Mouse (Mus musculus): ENCODE results near the gene Ptprz1.

Ptprz1 gene

DNA sequence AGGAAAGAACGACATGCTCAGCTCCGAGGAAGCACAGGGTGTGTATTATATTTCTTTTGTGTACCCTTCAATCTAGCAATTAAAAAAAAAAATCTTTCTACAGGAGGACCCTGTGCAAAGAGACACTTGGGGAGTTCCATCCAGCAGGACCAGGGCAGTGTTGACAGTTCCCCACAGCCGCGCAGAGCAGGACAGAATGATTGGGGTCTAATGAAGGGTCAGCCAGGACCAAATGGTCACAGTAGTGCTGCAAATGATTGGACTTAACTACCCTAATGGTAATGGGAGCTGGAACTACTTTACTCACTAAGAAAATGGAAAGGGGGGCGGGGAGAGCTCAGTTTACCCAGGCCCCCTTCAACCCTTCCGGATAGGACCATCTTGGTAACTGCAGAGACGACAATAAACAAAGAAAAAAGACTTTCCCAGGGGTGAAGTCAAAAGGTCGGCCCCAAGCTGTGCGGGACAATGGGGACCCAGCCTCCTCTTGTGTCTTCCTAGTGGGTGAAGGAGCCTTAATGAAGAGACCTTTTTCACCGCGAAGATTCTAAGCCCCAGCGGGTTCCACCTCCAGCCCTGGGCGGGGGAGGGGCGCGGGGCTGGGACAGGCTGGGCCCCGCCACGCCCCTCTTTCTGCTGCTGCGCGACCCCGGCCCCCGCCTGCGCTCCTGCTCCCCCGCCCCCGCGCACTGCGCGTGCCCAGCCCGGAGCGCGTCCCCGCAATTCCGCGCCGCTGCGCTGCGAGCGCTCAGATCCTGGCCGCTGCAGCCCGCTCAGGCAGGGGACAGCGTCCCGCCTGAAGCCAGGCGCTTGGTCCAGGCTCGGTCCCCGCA lies at the start of gene Ptprz1:
Gene Ptprz1 (plus strand): TSS at position 722 of the 833 bp plus-strand sequence.
- DNase-seq (ENCODE audit: low spot score): peak; percentile 3

DNA sequence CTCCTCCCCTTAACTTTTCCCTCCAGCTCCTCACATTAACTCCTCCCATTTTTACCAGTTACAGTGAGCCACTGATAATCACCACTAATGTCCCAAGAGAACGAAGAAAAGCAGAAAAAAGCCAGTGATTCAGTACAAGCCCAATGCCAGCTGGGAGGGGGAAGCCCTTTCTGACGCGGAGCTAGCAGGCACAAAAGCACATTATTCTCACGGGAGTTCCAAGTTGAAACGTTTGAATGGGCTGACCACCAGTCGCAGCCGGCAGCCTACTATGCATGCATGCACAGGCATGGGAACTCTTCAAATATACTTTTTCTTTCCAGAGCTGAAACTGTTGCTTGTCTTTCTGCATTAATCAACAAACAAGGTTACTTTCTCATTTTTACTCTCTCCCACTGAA lies 41.7 kb upstream of the Ptprz1 start:
- DNase-seq (ENCODE audit: low spot score): no peak

DNA sequence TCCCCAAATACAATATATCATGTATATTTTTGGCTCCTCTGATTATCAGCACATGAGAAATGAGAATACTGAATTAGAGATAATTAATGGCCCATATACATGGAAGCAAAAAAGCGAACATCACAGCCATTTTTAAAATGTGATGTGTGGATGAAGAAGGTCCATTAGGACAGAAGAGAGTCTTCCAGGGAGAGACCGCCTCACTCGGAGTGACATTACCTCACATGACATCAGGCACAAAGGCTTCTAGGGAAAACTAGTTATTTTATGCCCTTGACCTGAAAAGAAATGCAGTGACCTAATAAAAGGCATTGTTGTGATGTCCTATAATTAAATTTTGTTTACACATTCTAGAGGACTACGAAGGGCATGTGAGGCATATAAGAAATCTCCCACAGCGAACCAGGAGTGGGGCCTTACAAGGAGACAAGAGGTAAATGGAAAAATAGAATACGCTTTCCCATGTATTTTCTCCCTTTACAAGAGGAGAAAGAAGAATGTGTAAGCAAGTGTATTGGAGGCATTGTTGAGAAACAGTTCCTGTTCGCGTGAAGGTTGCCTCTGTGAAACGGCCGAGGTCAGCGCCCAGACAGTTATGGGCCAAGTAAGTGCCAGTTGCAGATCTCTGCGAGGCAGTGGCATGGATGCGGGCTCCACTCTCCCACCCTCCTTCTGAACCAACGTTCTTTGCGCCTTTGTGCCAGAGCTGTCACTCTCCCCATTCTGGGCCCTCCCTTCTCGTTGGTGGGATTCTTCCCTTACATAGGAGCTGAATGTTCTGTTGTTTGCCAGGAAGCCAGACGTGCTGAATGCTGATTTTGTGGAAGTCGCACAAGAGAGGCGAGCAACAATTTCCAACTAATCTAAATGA lies 41.0 kb upstream of the Ptprz1 start:
- DNase-seq (ENCODE audit: low spot score): no peak

- no peak for DNase-seq (ENCODE audit: low spot score)
Observed at GRCm38 (mm10) chr6:22875614-22876541, 576 bp downstream of the Ptprz1 start.

DNA sequence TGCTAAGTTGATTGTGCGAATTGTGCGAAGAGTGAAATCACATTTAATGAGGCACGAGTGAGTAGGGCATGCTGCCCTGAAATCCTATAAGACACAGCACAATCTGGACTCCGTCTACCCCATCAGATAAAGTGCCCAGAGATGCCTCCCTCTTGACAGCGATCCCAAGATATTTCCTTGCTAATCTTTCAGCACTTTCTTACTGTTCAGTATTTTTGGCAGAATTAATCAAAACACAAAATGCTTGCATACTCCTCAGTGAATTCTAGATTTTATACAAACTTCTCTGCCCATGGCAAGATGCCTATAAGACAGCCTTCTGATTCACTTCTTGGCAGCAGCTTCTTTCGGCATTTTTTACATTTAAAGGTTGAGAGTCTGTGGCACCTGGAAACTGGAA lies 12.7 kb downstream of the Ptprz1 start:
- DNase-seq (ENCODE audit: low spot score): no peak

DNA sequence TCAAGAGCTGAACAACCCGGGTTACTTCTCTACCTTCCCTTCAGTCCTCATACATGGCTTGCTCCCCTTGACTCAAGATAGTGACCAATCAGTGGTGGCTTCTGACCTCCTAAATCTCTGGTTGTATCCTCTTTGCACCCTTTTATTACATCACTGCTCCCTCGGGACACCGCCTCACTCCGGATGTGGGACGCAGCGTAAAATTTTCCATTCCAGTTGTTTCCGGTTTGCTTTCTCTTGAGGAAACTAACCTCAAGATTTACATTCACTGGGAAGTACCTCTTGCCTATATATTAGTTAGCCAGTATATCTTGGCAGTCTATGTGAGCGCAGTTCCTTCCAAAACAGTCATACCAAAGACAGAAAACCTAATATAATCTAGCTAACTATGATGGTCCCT lies 14.0 kb downstream of the Ptprz1 start:
- no peak for DNase-seq (ENCODE audit: low spot score)

GRCm38 (mm10) chr6:22901983-22902382 lies 26.7 kb downstream of the Ptprz1 start:
- no peak for DNase-seq (ENCODE audit: low spot score)

DNA sequence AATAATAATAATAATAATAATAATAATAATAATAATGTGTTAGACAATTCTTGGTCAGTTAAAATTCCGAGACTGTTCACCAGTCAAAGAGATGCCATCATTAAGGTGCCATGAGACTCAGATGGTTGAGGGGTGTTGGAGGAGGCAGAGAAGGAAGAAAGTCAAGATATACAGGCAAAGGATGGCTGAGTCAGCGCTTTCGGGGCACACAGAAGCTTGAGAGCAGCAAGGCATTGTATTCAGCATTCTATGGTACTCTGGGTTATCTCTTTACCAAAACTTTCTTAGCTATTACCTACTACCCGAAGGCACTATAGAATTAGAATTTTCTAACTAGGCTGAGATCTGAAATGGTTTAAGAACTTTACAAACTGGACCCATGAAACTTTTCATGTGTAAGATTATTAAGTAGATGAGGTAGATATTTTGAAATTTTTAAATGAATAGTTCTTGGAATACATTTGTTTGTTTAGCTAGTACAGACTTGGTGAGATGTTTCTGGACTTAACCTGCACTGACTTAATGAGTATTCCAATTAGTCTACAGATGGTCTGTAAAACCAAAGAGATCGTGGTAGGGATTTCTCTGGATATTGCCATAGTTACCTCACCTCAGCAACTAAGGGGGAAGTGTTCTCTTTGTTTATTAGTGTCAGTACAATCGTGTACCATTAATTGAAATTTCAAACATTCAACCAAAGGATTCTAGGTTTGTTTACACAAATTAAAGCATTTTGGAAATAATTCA lies 33.4 kb downstream of the Ptprz1 start:
- DNase-seq (ENCODE audit: low spot score): no peak

DNA sequence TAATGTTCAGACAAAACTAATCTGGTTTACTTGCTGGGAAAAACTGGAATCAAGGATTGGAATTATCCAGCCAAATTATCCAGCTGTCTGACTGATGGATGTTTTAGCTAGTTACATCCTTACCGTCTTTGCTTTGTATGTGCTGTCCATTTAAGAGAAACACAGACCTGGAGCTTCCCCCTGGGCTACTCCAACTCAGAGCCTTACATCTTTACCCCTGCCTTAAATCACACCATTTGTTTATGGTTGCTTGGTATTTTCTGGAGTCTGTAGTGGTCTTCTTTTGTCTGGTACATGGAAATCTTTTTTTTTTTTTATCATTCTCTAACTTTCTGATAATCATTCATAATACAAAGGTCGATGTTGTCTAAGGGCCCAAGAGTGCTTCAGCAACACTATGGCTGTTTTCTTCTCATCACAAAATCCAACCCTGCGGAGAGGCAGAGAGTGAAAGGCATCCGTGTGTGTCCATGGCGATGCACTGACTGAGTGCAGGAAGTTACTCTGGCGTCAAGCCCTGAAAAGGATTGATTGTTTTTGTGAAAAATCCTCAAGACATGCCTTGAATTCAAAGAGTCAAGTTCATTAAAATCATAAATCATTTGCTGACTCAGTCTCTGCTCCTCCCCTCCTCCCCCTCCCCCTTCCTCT lies 34.1 kb downstream of the Ptprz1 start:
- DNase-seq (ENCODE audit: low spot score): no peak

DNA sequence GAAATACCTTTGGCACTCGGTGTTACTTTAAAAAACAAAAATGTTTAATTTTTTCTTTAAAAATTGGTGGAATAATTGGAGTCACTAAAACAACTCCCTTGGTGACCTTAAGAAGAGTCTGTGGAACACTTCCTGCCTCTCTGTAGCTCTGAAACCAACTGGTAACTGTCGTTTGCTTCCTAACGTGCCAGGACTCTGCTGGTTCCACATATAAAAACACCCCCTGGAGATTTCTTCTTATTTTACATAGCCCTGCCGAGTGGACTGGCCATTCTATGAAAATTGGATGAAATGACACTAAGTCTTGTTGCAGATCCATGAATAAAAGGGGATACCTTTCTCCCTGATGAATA lies 34.6 kb downstream of the Ptprz1 start:
- DNase-seq (ENCODE audit: low spot score): no peak

DNA sequence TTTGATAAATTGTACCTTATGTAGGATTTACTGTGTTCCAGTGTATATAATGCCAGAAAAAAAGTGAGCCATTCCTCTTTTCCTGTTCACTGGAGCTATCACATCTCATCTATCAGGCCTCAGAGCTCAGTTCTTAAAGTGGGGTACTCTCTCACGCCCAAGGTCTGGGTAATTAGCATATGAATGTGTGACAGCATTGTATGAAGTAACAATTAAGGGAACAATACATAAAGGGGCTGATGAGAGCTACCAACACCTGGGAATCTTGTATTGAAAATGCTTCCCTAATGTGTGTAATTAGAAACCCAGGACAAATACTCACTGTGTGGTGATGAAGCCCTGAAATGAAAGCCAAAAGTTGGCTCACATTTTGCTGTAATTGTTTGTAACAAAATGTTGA lies 47.6 kb downstream of the Ptprz1 start:
- DNase-seq (ENCODE audit: low spot score): no peak

- no peak for DNase-seq (ENCODE audit: low spot score)
Observed at GRCm38 (mm10) chr6:22932768-22933265, 57.5 kb downstream of the Ptprz1 start.

- no peak for DNase-seq (ENCODE audit: low spot score)
Observed at GRCm38 (mm10) chr6:22937126-22937525, 61.8 kb downstream of the Ptprz1 start.

DNA sequence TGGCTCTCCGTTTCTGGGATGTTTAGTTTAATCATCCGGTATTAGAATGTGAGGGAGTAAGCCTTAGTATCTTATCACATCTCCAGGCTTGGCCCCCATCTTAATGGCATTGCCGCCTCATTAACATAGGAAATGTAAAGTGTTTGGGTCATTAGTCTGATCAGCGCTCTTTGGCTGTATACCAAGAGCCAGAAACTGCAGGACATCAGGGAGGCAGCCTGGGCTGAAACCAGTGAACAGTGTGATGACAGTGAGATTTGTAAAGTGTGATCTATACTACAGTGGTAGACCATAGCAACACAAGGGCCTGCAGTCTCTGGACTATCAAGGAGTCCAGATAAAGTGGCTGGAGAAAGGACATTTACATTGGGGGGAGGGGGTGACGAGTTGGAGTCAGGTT lies 62.2 kb downstream of the Ptprz1 start:
- no peak for DNase-seq (ENCODE audit: low spot score)

GRCm38 (mm10) chr6:22944191-22944590 lies 68.9 kb downstream of the Ptprz1 start:
- DNase-seq (ENCODE audit: low spot score): no peak

DNA sequence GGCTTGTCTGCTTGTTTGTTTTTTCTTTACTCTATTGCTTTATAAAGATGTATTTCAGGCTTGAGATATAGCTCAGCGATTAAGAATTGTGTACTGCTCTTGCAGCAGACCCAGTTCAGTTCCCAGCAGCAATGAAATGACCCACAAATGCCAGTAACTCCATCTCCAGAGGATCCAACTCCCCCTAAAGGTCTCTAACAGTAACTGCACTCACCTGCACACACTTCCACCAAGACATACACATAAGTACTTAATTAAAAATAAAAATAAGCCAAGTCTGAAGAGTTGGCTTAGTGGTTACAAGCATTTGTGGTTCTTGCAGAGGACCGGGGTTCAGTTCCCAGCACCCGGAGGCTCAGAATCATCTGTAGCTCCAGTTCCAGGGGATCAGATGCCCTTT lies 88.1 kb downstream of the Ptprz1 start:
- DNase-seq (ENCODE audit: low spot score): no peak

GRCm38 (mm10) chr6:22968073-22968472 lies 92.8 kb downstream of the Ptprz1 start:
- DNase-seq (ENCODE audit: low spot score): no peak

DNA sequence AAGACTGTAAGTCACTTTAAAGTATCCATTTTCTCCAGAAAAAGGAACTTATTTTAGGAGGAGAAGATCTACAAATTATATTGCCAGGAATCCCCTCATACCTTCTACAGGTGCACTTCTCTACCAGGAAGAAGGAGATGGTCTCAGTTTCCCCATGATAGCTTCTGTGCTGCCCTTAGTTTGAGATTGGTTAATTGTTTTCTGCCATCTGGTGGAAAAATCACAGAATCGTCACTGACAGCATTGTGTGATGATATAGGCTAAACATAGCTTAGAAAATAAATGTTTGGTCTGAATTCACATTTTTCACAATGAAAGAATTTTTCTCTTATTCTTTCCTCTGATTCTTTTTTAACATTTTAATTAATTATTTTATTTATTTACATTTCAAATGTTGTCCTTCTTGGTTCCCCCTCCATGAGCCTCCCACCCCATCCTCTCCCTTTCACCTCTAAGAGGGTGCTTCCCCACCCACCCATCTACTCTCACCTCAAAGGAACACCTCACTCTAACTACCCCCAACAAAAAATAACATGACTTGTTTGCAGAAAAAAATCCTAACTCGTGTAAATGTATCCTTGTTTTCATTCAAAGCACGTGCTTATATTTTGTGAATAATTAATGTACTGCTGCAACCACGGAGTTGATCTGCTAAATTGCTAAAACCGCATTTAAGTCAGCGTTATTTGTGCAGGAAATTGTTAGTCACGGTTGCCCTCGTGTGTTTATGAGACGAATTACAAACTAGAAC lies 108.6 kb downstream of the Ptprz1 start:
- DNase-seq (ENCODE audit: low spot score): no peak

DNA sequence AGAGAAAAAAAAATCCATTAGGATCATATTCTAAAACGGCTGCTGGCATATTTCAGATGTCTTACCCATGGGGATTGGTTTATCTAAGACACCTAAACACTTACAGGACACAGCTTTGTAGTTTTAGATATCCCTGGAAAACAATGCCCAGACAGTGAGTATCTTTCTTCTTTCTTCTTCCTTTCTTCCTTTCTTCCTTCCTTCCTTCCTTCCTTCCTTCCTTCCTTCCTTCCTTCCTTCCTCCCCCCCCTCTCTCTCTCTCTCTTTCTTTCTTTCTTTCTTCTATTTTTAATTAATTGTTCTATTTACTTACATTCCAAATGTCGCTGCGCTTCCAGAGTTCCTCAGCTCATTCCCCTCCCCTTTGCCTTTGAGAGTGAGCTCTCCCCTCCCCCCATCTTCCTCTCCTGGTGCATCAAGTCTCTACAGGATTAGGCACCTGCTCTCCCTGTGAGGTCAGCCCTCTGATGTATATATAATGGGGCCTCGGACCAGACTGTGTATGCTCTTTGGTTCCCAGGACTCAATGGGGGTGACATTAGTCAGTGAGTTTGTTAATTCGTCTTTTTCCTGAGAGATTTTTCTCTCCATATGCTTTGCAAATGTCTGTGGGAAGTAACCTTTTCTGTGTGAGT lies 109.3 kb downstream of the Ptprz1 start:
- DNase-seq (ENCODE audit: low spot score): no peak

DNA sequence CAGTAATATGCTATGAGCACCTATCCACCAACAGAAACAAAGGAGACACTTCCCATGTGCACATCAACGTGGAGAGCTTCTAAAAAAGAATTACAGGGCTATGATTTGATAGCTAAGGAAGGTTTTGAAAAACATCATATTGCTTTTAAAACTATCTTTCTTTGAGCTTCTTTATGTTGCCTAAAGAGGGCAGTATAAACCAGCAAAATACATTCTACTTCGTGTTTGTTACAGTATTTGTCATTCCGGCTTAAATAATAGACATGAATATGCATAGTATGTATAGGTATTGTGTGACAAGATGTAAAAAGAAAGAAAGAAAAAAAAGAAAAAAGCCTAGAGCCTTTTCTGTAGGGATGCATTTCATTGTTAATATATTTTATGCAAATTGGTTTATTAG lies 127.8 kb downstream of the Ptprz1 start:
- no peak for DNase-seq (ENCODE audit: low spot score)
